Mouse (Mus musculus): ENCODE data around the gene Pmp22. TPM values are rescaled to one million over a fixed set of nuclear protein-coding genes. Genes with fewer than 3 reads are reported as not detected.

Pmp22 gene
- 10 to 100 TPM; 16.9 to 17.2 TPM for total RNA-seq (2021)

DNA sequence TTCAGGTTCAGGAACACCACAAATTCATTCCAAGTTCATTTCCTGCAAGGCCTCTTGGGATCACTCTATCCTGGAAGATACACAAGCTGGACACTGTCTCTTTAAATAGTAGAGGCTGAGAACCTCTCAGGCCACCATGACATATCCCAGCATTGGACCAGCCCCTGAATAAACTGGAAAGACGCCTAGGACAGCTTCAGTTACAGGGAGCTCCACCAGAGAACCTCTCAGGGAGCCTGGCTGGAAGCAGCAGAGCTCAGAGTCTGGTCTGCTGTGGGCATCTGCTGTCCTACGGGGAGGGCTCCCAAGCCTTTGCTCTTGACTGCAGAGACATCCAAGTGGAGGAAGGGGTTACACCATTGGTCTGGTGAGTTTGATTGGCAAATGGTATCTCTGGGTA lies at the start of gene Pmp22:
Pmp22 (plus strand) TSS at position 199 of the 400 bp plus-strand sequence.
- intact Hi-C loops (cut with DNase I), result no loop called here
- no peak for DNase-seq

GRCm38 (mm10) chr11:63084536-63084935 lies 44.2 kb upstream of the Pmp22 start:
- no peak for DNase-seq
- intact Hi-C loops (cut with DNase I), result no loop called here

- intact Hi-C loops (cut with DNase I), result no loop called here
- no peak for DNase-seq
Measured at GRCm38 (mm10) chr11:63088672-63089071, 40.1 kb upstream of the Pmp22 start.

DNA sequence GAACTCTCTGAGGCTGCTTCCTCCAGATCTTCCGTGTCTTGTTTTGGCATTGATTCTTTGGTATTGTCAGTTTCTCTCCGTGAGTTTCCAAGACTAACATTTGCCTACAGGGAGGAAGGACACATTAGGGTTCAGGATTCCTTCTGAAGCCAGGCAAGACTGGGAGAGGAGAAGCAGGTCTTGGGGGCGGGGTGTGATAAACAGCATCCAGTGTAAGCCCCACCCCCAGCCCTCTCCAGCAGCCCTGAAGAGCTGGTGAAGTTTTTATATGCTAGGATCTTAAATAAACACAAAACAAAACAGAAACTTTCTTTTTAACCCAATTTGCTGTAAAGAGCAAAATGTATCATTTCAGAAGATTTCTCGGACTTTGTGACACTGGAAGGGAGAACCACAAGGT lies 38.6 kb upstream of the Pmp22 start:
- DNase-seq, result no peak
- intact Hi-C loops (cut with DNase I), result no loop called here

GRCm38 (mm10) chr11:63090986-63091385 lies 37.8 kb upstream of the Pmp22 start:
- DNase-seq, result no peak
- intact Hi-C loops (cut with DNase I), result no loop called here

DNA sequence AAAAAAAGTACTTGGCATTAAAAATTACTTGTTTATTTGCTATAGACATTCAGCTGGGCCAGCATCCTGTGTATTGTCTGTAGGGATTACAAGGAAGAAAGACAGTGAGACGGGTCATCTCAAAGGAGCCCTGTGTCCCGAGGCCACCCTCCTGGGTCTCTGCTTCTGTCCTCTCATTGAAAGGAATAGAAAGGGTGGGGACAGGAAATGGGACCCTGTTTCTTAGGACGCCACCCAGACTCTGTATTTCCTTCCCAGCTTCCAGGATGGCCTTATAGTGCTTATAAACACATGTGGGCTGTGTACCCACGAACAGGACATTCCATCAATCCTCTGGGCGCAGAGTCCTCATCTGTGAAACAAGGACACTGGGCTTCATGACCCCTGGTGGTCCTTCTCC lies 36.5 kb upstream of the Pmp22 start:
- DNase-seq, result no peak
- intact Hi-C loops (cut with DNase I), result no loop called here

DNA sequence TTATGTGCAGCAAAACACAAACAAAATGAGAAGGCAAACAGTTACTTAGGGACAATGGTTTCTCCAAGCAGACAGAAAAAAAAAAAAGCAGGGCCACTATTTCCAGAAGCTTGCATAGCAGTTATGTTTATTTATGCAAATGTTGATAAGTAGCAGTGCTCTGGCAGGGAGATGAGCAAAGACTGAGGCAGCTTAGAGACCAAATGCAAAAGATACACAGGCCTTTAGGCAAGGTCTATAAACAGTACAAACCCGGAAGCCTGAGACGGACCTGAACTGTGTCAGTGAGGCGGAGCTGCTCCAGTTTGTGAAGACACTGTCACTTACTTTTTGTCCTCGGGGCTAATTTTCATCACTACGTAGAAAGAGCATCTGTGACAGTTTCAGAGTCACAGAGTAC lies 35.2 kb upstream of the Pmp22 start:
- intact Hi-C loops (cut with DNase I), result no loop called here
- no peak for DNase-seq

GRCm38 (mm10) chr11:63094496-63094895 lies 34.3 kb upstream of the Pmp22 start:
- intact Hi-C loops (cut with DNase I), result no loop called here

GRCm38 (mm10) chr11:63098016-63098415 lies 30.8 kb upstream of the Pmp22 start:
- DNase-seq, result no peak
- intact Hi-C loops (cut with DNase I), result no loop called here

More at GRCm38 (mm10) chr11:63094496-63094895, 34.3 kb upstream of the Pmp22 start:
- no peak for DNase-seq

- intact Hi-C loops (cut with DNase I), result no loop called here
- no peak for DNase-seq
Measured at GRCm38 (mm10) chr11:63099390-63099789, 29.4 kb upstream of the Pmp22 start.

DNA sequence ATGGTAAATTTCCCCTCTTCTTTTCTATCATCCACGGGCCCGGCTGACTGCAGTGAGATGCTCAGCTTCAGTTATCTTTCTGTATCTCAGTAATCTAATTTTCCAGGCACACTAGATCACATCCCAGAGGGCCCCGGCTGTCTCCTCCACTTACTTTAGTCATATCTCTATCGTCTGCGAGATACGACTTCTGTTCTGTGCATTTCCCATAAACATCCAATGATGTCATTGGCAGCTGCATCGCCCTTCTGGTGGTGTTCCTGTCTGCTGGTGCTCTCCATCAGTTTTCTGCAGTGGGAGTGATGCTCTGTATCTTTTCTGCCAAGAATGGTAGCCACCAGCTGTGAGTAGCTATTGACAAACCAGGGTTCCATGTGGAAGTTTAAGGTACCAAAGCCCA lies 25.5 kb upstream of the Pmp22 start:
- peak; percentile 7 for DNase-seq
- intact Hi-C loops (cut with DNase I), result no loop called here

GRCm38 (mm10) chr11:63104026-63104425 lies 24.8 kb upstream of the Pmp22 start:
- intact Hi-C loops (cut with DNase I), result no loop called here
- DNase-seq, result no peak

GRCm38 (mm10) chr11:63109230-63109775 lies 19.5 kb upstream of the Pmp22 start:
- intact Hi-C loops (cut with DNase I), result no loop called here
- DNase-seq, result no peak

GRCm38 (mm10) chr11:63110329-63110728 lies 18.5 kb upstream of the Pmp22 start:
- intact Hi-C loops (cut with DNase I), result no loop called here
- DNase-seq, result no peak

DNA sequence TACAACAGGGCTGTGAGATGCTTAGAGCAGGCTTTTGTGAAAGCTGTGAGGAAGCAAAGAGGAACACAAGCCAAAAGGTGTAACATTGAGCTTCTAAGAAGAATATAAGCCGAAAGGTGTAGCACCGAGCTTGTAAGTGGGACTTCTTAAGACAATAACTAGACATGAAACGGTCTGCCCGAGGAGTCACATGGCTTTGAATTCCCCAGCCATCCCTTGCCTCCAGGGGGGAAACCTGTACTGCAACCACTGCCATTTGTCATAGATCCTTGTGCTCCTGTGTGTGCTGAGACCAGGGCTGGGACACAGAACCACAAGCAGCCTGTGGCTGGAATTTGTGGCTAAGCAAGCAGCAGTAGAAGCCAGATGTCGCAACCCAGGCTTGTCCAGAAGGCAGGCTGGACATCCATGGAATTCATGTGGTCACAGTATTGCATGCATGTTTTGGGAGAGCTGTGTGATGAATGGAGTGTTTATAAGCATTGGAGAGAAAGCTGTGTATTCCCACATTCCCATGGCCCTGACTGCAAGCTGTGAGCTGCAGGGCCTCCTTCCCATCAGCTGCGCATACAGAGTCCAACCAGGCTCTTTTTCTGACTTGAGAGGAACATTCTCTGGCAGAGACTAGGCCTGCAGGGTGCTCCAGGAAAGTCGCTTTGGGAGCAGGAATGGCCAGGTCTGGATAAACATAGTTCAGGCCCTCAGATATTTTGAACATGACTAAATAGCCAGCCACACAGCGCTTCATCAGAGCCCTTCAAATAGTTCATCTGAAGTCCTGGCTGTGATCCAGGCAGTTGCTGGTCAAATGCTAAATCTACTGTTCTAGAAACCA lies 13.8 kb upstream of the Pmp22 start:
- intact Hi-C loops (cut with DNase I), result no loop called here
- DNase-seq, result no peak

DNA sequence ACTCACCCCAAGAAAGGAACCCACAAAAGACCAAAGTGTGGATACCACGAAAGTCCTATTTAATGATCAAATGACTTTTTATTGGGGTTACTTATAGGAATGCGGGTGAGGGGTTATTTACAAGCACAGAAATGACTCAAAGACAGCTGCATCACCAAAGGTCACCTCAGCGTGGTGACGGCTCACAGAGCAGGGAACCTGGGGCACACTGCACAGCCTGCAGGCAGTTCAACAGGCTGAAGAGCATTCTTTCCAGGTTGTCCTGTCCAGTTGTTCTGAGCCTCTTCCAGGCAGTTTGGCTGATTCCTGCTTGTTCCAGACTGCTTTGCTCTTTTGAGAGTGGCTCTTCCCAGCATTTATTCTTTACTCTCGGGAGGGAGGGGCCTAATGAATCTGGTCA lies 12.1 kb upstream of the Pmp22 start:
- no peak for DNase-seq
- intact Hi-C loops (cut with DNase I), result no loop called here

DNA sequence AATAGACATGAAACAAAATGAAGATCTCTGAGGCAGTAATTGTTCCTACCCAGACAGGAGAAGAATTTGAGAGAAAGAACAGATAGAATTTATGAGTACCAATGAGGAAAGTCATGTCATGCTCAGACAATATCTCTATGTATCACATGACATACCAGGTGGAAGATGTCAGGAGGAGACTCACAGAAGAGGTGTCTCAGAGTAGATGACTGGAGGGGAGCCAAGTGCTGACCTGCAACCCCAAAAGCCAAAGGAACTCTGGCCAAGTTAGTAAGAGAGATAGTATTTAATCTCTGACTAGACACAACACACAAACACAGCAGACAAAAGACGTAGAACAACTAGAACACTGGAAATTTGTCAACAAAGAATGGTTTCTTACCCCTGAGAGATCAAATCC lies 11.5 kb upstream of the Pmp22 start:
- intact Hi-C loops (cut with DNase I), result no loop called here

DNA sequence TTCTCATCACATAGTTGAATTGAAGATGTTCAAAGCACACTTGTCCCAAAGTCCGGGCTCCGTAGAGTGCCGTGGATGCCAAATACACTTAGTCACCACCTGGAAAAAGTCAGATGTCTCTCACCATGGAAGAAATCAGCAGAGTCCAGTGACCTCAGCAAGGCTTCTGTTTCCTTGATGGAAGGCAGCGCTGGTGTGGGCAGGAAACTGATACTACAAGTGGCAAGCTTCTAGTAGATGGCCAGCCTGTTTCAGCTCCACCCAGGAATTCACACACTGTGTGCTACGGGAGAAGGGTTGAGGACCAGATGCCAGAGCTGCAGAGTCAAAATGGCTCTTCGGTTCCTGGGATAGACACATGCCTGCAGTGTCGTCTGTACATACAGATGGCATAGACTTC lies 9.0 kb upstream of the Pmp22 start:
- intact Hi-C loops (cut with DNase I), result no loop called here

More for the DNA sequence above, 11.5 kb upstream of the Pmp22 start:
- no peak for DNase-seq

GRCm38 (mm10) chr11:63122249-63122648 lies 6.5 kb upstream of the Pmp22 start:
- intact Hi-C loops (cut with DNase I), result no loop called here
- no peak for DNase-seq

More for the DNA sequence above, 9.0 kb upstream of the Pmp22 start:
- no peak for DNase-seq

- DNase-seq, result no peak
- intact Hi-C loops (cut with DNase I), result no loop called here
Measured at GRCm38 (mm10) chr11:63122776-63123350, 5.9 kb upstream of the Pmp22 start.

DNA sequence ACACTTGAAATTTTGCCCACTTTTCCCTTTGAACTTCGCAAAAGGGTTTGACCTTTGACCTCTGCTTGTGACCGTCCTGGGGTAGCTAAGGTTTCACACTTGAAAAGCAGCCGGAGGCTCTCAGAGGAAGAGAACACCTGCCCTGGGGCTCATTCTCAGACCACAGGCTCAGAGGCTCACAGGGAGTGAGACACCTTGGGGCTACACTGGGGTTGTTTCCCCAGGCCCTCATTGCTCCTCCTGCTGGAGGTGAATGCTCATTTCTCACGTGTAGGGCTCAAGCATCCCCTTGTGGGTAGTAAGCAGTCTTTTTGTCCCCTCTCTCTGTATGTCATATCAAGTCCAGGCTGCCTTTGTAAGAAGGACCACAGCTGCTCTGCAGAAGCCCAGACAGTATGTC lies 4.5 kb upstream of the Pmp22 start:
- DNase-seq, result no peak
- intact Hi-C loops (cut with DNase I), result no loop called here

GRCm38 (mm10) chr11:63125832-63126456 lies 2.8 kb upstream of the Pmp22 start:
- peak; percentile 51 for DNase-seq
- intact Hi-C loops (cut with DNase I), result no loop called here
